Mouse (Mus musculus) C2C12 (cell line): ENCODE results near the gene Idua.

Experiments used
- CTCF ChIP-seq: IDR thresholded peaks from one replicate; pipeline ENCODE4 v1.5.1; 2011; ENCODE audit not compliant: control insufficient read depth, insufficient read depth, insufficient read length
- MAX ChIP-seq: IDR thresholded peaks from one replicate; pipeline ENCODE4 v1.6.1; 2011; ENCODE audit warnings: mild to moderate bottlenecking, control low read depth
- USF1 ChIP-seq: IDR thresholded peaks from one replicate; pipeline ENCODE4 v1.6.1; 2011; ENCODE audit warnings: low read depth, mild to moderate bottlenecking, control low read depth, moderate library complexity

GRCm38 (mm10) chr5:108678296-108678854 is 18.2 kb downstream of the Idua start:
- no peak for TF ChIP-seq CTCF
- TF ChIP-seq MAX: no peak
- TF ChIP-seq USF1: no peak
